Mouse (Mus musculus) myocyte (in vitro differentiated cells): ENCODE results near the gene Hexim1.

ENCODE experiments used
- MAX ChIP-seq: IDR thresholded peaks from one replicate; pipeline ENCODE4 v1.6.1; 2011; ENCODE audit warnings: low read depth, mild to moderate bottlenecking, control low read depth
- MYOD1 ChIP-seq, 3 experiments: IDR thresholded peaks; one replicate each; pipeline ENCODE4 v1.6.1; 2011; ENCODE audit warnings: control low read depth in 2 of 3, low read depth in 2 of 3, mild to moderate bottlenecking in 2 of 3, moderate library complexity in 1 of 3; ENCODE audit not compliant: insufficient read length in 2 of 3, control insufficient read depth in 1 of 3
- SRF ChIP-seq: IDR thresholded peaks from one replicate; pipeline ENCODE4 v1.6.1; 2011; ENCODE audit warnings: low read depth; ENCODE audit not compliant: control insufficient read depth, insufficient read length

GRCm38 (mm10) chr11:103139951-103140762, 24.1 kb downstream of the Hexim1 start:
- TF ChIP-seq MYOD1 (IDR thresholded peaks at IDR 0.05; ENCODE audit: control insufficient read depth in 1 of 3, insufficient read length in 2 of 3, low read depth in 2 of 3), result no peak
- no peak for TF ChIP-seq SRF
- TF ChIP-seq MAX, result no peak
